Mouse (Mus musculus) testis, postnatal 14 days (tissue): ENCODE measurements around the gene Ift74.
"Not testable (repeated sequence)": the region's sequence is repeated elsewhere in the genome, so short reads cannot be mapped to it uniquely, and the experiment has no call there.

Experiments used
- DNase-seq: peaks from one replicate; pipeline ENCODE4 v3.0.0; 2021; ENCODE audit warnings: low spot score

Gene Ift74

DNA sequence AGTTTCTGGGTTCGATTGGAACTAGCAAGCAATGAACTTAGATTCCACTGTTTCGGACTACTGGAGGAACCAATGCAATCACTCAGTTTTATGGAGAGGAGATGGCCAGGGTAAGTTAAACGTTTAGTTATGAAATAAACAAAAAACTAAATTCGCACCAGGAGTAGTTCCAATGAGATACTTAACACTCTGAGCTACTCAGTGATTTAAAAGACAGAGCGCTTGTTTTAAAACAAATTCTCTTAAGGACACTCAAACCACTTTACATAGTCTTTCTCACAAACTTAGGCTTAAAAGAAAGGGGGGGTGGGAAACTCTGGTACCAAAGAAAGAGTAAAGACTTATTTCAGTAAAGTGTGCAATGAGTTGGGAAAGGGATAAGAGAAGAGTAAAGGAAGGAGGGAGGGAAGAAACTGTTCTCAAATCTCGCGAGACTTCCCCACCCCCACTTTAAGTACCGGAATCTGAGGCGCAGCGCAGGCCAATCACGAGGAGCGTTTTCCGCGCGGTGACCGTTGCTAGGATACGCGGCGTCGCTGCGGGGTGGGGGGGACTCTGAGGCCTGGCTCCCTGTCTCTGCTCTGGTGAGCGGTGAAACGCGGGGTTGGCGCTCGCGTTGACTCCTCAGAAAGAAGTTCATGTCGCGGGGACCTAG is at the start of gene Ift74:
Gene Ift74 (plus strand): TSS at position 520 of the 655 bp plus-strand sequence.
- peak; percentile 95 for DNase-seq

DNA sequence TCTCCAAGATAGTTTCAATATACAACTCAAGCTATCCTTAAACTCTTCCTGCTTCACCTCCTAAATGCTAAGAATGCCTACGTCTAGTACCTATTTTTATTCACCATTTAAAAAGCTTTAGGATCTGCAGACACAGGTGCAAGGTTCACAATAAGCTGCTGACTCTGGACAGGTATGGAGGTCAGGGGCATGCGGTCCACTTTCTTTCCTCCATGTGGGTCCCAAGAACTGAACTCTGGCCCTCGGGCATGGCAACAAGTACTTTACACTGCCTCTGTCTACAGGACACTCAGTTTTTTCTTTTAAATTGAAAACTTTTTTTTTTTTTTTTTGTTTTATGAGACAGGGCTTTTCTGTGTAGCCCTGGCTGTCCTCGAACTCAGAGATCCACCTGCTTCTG is 41.6 kb upstream of the Ift74 start:
- DNase-seq, result no peak

DNA sequence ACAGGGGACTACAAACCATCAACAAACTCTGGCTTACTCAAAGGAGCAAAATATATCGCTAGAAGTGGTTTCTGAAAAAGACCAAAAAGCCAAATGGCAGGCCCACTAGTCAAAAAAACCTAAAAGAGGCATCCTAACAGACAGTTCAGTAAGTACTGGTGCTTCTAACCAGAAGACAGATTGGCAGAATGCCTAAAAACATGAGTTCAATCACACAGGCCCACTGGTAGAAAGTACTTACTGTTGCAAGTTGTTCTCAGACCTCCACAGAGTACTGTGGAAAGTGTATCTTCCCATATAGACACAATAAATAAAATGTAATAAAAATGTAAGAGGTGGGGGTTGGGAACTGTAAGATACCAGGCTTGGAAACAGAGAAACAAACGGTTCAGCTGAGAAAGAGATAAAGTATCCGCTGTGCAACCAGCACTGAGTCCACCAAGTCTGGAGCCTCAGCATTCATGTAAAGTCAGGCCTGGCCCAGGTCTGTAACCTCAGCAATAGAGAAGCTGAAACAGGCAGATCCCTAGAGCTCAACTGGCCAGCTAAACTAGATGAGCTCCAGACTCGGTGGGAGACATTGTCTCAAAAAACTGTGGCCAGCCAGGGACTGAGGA is 22.4 kb upstream of the Ift74 start:
- DNase-seq, result peak; percentile 51

DNA sequence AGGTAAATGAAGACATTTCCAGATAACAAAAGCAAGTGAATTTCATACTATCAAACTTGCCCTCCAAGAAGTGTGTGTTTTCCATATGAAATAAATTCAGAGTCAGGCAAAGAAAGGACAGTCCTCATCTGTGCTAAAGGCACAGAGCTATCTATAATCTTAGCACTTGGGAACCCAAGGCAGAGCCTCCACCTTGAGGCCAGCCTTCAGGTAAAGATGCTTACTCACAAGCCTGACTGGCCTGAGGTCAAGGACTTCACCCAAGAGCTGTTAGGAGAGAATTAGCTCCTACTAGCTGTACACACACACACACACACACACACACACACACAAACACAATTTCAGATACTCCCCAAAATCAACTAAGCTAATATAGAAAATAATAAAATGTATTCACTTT is 21.6 kb upstream of the Ift74 start:
- no peak for DNase-seq

DNA sequence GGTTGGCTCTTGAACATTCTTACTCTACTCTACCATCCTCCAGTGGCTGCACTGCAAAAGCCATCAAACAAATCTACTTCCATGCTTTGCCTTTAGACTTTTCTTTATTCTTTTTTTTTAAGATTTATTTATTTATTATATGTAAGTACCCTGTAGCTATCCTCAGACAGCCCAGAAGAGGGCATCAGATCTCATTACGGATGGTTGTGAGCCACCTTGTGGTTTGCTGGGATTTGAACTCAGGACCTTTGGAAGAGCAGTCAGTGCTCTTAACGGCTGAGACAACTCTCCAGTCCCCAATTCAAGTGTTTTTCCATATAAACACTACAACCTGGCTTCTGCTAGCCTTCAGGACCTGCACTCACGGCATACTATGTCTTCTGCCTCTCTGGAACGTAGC is 12.9 kb upstream of the Ift74 start:
- DNase-seq, result no peak

DNA sequence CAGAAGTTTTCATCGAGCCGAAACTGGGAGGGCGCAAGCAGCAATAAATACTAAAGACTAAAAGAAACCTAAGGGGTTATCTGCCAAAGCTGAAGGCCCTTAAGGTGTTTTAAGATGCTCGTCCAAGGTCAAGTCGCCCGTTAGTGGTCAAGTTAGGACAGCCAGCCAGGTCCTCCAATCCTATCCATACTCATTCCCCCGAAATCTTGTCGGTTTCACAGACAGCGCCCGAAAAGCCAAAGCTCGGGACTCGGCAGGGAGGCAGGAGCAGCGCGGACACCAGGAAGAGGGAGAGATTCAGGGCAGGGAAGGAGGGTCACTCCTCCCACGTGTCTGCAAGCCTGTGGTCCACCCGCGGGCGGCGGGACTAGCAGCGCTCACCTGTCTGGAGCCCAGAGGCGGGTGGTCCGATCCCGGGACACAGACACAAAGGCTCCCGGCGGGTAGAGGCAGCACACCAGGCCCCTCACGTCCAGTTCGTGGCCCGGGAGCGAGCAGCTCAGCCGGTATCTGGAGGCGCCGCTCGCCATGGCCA is 11.7 kb upstream of the Ift74 start:
- peak; percentile 79 for DNase-seq

DNA sequence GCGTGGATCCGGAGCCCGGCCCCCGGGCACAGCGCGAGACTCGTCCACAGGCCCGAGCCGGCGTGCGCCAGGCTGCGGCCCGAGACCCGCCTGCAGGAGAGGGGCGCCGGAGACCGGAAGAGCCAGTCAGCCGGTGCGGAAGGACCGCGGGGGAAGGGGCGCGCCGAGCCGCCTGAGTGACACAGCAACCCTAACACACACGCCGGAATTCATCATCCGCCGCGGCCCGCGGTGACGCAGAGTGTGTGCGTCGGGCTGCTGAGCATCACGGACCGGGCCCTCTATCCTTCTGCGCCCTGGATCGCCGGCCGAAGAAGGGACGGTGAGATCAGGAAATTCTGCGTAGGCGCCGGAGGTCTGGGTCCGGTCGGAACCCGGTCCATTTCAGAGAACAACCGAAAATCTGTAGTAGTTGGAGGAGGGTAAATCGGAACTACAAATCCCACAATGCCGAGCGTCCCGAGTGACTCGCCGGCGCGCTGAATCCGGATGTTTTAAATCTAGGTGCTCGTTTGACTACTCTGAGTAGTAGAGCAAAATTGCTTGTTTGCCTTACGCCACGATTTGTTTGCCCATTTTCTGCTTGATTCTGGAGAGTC is 11.2 kb upstream of the Ift74 start, which contains the start of gene Plaa:
Gene Plaa (minus strand): TSS at position 214 of the 599 bp plus-strand sequence.
- DNase-seq, result peak; percentile 92

DNA sequence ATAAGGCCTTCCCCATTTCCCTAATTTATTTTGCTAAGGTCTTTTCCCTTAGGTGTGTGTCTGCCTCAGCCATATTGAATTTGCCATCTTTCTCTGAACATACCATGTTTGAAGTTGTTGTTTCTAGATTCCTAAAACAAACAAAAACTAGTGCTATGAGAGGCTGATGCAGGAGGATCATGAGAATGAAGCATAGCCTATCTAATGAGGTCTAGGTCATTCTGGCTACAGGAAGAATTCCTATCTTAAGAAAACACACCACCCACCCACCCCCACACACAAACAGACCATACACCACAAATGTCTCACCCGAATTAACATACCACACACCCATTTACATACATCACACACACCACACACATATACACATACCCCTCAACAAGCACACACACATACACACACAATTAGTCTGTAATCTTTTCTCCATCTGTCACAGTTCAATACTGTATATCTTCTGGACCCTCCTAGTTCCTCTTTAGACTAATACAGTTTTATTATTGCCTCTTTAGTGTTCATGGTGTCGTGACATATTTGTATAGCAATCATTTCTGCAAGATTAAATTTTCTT is 9.8 kb upstream of the Ift74 start:
- DNase-seq, result no peak

DNA sequence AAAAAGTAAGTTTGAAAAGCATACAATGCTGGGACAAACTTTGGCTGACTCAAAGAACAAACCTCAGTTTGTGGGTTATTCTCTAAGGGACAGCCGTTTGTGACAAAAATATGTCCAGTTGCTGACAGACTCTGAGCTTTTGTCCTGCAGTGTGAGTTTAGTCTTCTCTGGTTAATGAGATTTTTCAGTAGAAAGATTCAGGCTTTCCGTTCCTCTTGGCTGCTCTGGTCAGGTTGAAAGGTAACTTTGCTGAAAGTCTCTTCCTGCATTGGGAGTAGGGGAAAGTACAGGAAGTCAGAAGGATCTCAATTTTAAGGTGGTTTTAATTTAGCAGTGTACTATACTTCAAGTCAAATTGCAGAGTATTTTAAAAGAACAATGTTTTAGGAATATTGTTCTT is 8.7 kb upstream of the Ift74 start:
- DNase-seq, result no peak

DNA sequence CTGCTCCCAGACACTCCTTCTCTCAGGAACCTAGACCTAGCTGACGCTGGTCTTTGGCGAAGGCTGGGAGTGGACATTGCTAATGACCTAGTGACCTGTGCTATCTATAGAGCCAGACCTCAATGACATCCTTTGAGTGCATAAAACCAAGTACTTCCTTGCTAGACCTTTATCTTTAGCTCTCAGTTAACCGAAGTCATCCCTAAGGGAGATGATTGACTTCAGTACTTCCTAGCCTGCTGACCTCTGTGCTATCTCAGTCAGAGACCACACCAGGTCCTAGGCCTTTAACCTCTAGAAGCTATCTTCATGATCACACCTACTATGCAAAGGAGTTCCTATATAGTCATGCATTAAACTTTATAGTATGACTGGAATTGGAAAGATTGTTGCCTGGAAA is 4.0 kb upstream of the Ift74 start:
- DNase-seq, result no peak

DNA sequence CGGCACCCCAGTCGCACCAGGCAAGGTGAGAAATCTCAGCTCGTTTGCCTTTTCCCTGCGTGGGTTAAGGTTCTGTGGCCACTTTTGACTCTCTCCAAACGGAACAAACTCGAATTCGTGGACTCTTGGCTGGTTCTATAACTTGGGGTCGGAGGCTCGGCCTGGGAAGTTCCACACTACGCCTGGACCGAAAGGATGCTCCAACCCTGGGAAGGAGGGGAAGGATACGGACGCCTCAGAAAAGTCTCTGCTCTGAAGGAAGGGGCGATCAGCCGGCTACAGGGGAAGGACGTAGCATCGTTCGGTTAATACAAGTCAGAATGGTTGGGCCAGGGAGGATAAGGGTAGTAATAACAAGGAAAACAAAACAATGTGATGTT is 326 bp downstream of the Ift74 start:
- no peak for DNase-seq

DNA sequence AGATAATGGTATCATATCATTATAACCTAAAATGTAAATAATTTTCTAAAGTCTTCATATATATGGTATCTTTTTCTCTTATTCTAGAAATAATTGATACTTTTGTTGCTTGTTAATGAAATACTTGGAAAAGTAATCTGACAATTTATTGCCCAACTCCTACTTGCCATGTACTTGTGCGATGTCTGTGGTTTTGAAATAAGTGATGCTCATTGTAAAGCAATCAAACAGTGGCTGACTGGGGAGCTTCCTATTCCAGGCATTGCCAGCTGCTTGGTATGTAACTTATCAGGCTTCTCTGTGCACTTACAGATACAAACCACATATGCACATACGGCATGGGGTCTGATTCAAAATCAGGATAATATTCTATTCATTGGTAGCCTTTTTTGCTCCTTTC is 5.8 kb downstream of the Ift74 start:
- DNase-seq, result no peak

DNA sequence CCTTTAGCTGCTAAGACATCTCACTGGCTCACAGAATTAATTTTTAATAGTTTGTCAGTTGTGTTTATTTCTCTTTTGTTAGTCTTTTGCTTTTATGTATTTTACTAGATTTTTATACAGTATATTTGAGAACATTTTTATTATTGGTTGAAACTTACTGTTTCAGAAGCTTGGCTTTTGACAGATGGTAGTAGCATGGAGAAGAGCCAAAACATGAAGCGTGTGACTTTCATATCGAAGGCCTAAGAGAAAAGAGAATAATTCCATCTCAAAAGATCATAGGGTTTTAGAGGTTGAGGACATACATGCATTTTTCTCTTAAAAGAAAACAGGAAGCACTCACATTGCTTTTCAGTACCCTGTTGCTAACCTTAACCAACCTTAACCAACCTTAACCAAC is 28.9 kb downstream of the Ift74 start:
- DNase-seq, result no peak

DNA sequence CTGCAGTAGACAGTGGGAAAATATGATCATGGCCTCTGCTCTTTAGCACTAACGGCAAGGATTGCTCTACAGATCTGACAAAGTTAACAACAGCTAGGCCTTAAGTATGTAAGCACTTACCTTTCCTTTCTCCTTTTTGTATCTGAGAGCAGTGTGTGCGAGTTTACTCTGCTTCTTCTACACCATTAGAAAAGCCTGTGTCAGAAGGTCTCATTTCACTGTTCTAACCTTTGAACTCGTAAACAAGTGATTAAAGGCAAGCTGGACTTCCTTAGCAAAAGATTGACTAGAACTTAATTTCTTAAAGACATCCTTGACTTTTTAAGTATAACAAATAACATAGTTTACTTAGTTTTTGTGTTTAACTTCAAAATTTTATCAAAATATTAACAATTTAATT is 35.6 kb downstream of the Ift74 start, which contains the start of gene Lrrc19:
Gene Lrrc19 (minus strand): TSS at position 225 of the 400 bp plus-strand sequence.
- no peak for DNase-seq

DNA sequence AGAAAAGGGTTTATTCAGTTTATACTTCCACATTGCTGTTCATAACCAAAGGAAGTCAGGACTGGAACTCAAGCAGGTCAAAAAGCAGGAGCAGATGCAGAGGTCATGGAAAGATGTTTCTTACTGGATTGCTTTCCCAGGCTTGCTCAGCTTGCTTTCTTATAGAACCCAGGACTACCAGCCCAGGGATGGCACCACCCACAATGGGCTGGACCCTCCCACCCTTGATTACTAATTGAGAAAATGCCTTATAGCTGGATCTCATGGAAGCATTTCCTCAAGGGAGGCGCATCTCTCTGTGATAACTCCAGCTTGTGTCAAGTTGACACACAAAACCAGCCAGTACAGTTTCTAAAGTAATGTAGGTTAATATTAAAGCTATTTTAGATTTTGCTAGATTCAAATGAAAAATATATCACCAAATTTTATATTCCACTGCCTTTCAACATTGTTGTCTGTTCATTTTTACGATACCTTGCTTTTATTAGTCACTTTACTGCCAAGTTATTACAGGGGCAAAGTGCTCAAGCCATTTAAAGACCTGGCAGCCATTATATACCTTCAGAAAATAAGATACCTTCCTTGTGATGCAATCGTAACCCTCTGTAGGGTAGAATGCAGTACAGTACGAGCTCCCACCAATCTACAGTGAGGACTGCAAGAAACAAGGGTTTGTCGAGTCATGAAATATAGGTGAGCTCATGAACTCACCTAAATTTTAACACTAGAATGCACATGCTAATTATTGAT is 36.3 kb downstream of the Ift74 start:
- DNase-seq, result not testable (repeated sequence)

DNA sequence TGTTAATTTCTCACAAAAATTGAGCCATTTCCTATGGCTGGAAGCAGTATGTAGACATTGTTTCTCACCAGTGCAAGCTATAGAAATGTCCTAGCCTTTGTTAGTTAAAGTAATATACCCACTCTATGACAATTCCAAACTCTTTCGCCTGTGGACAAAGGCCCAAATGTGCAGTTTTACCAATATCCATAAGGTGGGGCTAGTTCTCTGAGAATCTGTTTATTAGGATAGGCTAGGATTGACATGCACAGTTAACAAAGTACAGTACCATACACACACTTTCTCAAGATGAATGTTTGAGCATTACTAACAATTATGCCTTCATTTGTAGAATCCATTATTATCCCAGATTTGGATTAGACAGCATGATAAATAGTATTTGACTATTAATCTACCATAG is 55.4 kb downstream of the Ift74 start:
- no peak for DNase-seq

DNA sequence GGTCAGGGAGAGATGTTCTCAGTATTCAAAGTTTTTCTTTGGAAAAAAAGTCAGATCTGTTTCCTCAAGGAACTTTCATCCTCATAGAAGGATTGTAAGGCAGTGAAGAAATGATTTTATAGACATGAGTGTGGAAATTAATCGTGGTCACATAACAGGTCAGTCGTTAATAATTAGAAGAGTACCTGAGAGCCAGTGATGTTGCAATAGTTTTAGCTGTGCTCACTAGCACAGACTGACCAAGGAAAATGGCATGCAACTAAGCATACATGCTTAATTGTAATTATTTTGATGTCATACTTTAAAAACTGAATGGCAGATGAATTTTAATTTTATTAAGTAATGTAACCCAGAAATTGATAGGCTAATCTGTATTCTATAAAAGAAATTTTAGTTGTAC is 66.4 kb downstream of the Ift74 start:
- DNase-seq, result no peak

DNA sequence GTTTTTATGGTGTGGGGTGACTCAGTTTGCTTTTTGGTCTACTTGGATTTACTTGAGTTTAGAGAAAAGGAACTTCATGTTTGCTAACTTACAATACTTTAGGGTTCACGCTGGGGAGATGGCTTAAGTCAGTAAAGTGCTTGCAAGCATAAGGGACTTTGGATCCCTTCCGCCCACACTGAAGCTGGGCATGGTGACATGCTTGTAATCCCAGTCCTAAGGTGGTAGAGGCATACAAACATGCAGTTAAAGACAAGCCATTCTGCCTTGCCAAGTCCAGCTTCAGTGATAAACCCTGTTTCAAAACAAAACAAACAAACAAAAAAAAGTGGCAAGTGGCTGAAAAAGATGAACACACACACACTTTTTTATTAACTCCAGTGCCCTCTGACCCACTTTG is 66.9 kb downstream of the Ift74 start:
- DNase-seq, result no peak

DNA sequence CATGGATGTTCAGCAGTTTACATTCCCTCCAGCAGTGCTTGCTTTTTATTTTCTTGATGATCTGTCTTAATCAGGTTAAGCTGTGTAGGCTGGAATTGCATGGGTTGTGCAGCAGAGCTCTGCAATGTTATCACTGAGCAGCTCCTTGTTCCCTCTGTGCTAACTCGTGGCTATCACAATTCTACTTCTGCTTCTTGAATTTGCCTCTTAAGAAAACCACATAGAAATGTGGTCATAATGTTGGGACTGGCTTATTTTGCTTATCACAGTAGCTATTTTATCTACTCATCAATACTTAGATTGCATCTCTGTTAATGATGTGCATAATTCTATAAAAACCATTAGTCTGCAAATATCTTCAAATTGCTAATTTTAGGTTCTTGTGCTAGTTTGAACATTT is 67.7 kb downstream of the Ift74 start:
- DNase-seq, result no peak

DNA sequence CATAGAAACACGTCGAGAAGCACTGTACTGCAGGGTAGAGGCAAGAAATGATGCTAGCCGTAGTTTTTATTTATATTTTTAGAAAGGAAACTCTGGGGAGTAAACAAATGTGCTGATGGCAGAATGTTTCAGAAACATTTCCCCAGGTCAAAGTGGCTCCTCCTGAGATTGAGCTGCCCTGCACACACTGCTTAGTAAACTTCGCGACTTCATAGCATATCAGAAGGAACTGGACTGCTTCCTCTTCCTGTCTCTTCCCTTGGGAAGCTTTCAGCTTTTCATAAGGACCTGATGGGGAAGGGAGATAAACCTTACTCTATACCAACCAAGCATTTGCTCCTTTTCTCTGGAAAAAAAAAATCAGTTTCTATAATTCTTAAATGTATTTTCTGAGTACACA is 69.0 kb downstream of the Ift74 start:
- no peak for DNase-seq

DNA sequence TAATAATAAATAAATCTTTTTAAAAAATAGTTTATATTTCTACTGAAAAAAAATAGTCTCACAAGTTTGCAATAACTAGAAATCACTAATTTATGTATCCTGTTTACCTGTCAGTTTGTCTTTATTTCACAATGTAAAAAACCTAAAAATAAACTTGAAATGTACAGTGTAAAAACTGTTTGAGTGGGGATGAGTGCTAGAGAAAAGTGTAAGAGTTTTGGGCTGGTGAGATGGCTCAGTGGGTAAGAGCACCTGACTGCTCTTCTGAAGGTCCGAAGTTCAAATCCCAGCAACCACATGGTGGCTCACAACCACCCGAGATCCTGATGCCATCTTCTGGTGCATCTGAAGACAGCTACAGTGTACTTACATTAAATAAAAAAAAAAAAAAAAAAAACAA is 75.5 kb downstream of the Ift74 start:
- DNase-seq, result not testable (repeated sequence)

DNA sequence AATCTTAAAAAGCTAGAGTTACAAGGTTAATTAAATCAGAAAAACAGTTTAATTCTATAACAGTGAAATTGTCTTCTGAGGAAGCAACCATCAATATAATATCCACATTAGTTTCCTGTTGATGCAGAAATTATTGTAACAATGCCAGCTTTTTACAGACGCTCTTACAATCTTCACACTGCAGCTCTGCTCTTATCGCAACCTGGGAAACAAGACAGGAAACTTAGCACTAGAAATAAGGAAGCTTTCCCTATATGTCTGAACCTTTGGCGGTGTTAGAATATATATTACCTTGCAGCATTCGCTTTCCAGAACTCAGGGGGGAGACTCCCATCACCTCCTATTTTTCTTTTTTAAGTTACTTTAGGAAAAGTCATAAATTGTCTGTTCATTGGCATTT is 76.8 kb downstream of the Ift74 start:
- DNase-seq, result no peak
